Mouse (Mus musculus) heart, embryonic 13.5 days (tissue): ENCODE results near the gene Ndst2. TPM values are rescaled to one million over a fixed set of nuclear protein-coding genes. Genes with fewer than 3 reads are reported as not detected.
A peak's percentile ranks its signal among the peaks of the same experiment; 100 is the strongest.

ENCODE experiments used
- ATAC-seq: fragments of 200-750 bp; cut with Nextera tagmentation; 2 replicates; pipeline ENCODE4 v1.8.0; 2017; ENCODE audit warnings: moderate TSS enrichment; ENCODE audit not compliant: insufficient number of reproducible peaks, low FRiP score, low TSS enrichment; ENCODE audit errors: extremely low read depth
- H3K27ac ChIP-seq: fragments of 300-500 bp; sonication (generic); replicated peaks from 2 replicates; pipeline ENCODE4 v1.5.1; 2015; ENCODE audit warnings: moderate library complexity, mild to moderate bottlenecking, inconsistent platforms
- H3K27me3 ChIP-seq: fragments of 300-500 bp; sonication (generic); replicated peaks from 2 replicates; pipeline ENCODE4 v1.6.1; 2015; ENCODE audit warnings: mild to moderate bottlenecking, inconsistent platforms
- H3K36me3 ChIP-seq: fragments of 300-500 bp; sonication (generic); 2 replicates; pipeline ENCODE4 v1.6.1; 2015; ENCODE audit warnings: mild to moderate bottlenecking, inconsistent platforms
- H3K4me1 ChIP-seq: fragments of 300-500 bp; sonication (generic); 2 replicates; pipeline ENCODE4 v1.6.1; 2015; ENCODE audit warnings: inconsistent platforms
- H3K4me2 ChIP-seq: fragments of 300-500 bp; sonication (generic); 2 replicates; pipeline ENCODE4 v1.6.1; 2015; ENCODE audit warnings: inconsistent platforms, mild to moderate bottlenecking, moderate library complexity
- H3K4me3 ChIP-seq: fragments of 300-500 bp; sonication (generic); 2 replicates; pipeline ENCODE4 v1.5.1; 2015; ENCODE audit warnings: moderate library complexity, mild to moderate bottlenecking, inconsistent platforms
- H3K9ac ChIP-seq: fragments of 300-500 bp; sonication (generic); 2 replicates; pipeline ENCODE4 v1.6.1; 2015; ENCODE audit warnings: inconsistent platforms, mild to moderate bottlenecking, moderate library complexity
- H3K9me3 ChIP-seq: fragments of 300-500 bp; sonication (generic); 2 replicates; pipeline ENCODE4 v1.6.1; 2016; ENCODE audit warnings: inconsistent platforms
- WGBS: fragments of 180-500 bp; shearing (Covaris S2); methylation state at CpG from one replicate; pipeline ENCODE4 v1.1.7; 2015; ENCODE audit warnings: mixed read lengths; 5-methylcytosine and 5-hydroxymethylcytosine counted together
- polyA plus RNA-seq: library from polyadenylated mRNA; unstranded; fragments of >200 nt; fragmentation: Nextera tagmentation; extraction: Ambion mirVana; gene quantifications from 2 replicates; pipeline ENCODE4 v1.2.1, GENCODE M21; 2015

The Ndst2 gene
- 13.8 and 14.9 TPM in 2 replicates for polyA plus RNA-seq

DNA sequence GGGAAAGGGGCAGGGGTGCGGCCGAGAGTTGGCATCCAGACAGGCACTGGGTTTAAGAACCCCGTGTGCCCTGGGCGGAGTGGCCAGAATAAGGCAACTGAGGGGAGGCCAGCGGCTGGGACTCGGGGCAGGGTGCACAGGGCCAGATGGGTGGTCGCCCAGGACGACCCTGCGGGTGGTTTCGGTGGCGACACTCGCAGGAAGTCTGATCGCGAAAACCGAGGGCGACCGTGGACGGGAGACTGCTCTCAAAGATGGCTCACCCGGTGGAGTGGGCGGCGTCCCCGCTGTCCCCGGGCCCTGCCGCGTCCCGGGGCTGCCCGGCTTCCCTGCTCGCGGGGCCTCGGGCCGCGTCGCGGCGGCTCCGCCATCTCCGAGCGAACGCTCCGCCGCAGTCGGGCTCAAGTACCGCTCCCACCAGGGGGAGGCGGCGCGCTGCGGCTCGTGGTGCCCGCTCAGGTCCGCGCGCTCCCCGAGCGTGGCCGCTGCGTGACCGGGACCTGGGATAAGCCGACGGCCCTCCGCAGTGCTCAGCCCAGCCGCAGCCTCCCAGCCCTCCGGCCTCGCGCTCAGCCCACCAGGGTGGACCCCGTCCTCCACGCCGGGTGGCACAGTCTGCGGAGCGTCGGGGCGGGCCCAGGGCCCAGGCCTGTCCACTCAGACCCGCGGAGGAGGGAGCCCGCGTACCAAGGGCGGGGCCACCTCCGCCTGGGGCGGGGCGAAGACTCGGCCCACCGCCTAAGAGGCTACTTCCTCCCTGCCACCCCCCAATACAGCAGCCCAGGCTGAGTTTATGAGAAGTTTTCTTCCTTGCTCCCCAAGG is at the start of gene Ndst2:
TSS of gene Ndst2 (minus strand) at position 611 of the 823 bp plus-strand sequence.
- Histone ChIP-seq H3K9ac (peak within 1 kb of the TSS; percentile 98), H3K4me2 (peak within 1 kb of the TSS; percentile 88), H3K27me3 (no peaks in the 10 kb centered on the region), H3K27ac (peak within 1 kb of the TSS; percentile 93), H3K36me3 (peaks cover 74% of the 10 kb centered on the region), H3K4me3 (peak within 1 kb of the TSS; percentile 78), H3K9me3 (no peaks in the 10 kb centered on the region), H3K4me1 (peaks cover 56% of the 10 kb centered on the region)
- peak; percentile 97 for ATAC-seq
- under 1% methylated on average over 81 of the region's 81 CpGs for WGBS

DNA sequence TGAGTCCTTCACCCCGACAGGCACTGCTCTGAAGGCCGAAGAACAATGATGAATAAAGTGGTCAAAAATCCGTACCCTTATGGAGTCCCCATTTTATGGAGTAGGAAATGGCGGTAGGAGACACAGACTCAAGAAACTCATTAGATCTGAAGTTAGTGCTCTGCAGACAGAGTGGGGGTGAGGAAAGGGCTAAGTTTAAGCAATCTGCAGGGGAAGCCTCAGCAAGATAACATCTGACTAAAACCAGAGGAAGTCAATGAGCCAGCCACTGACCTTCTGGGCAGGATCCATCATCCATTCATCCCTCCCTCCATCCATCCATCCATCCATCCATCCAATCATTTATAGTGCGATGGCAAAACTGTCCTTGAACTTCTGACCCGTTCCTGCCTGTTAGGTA is 49.2 kb upstream of the Ndst2 start:
- Histone ChIP-seq H3K27ac (no peak overlapping the region), H3K36me3 (peaks cover 95% of the 10 kb centered on the region), H3K9me3 (no peaks in the 10 kb centered on the region), H3K27me3 (no peaks in the 10 kb centered on the region), H3K9ac (no peak overlapping the region), H3K4me1 (peaks cover 64% of the 10 kb centered on the region), H3K4me2 (no peak overlapping the region), H3K4me3 (no peak overlapping the region)
- ATAC-seq: no peak
- 90% methylated on average over 6 of the region's 6 CpGs for WGBS

DNA sequence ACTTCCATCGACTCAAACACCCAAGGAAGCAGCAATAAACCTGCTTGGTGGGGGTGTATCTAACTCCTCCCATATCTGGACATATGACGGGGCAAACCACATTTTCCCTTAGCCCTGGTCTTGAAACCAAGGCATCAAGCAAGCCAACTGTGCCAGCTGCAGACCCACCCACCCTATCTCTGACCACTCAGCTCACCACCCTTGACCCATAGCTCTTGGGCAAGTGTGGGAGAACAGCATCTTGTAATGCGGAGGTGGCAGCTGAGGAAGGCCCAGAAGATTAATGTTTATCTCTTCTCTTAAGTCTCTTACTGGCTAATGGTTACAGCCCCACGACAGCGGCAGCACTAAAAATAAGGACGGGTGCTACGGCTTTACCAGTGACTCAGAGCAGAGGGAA is 48.5 kb upstream of the Ndst2 start:
- H3K4me3 ChIP-seq: no peak overlapping the region
- peaks cover 95% of the 10 kb centered on the region for H3K36me3 ChIP-seq
- H3K27me3 ChIP-seq: no peaks in the 10 kb centered on the region
- no peaks in the 10 kb centered on the region for H3K9me3 ChIP-seq
- 62% methylated on average over 7 of the region's 7 CpGs for WGBS
- no peak overlapping the region for H3K4me2 ChIP-seq
- peaks cover 58% of the 10 kb centered on the region for H3K4me1 ChIP-seq
- H3K27ac ChIP-seq: 0 out of 2 replicates have a peak overlapping the region, but pooled peaks have one; percentile 15
- no peak overlapping the region for H3K9ac ChIP-seq
- no peak for ATAC-seq

DNA sequence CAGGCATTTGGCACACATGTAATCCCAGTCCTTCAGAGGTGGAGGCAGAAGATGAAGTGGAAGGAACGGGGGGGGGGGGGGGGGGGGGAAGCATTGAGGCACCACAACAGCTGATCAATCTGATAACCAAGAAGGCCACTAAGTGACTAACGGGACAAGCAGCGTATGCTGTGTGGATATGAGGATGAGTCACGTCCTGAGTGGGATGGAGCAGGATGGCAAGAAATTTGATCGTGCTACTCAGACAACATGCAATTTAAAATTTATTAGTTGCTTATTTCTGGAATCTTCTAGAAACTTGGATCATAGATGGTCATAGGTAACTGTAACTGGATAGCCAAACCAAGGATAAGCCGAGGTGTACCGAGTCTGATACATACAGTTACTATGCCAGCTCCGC is 45.9 kb upstream of the Ndst2 start:
- 77% methylated on average over 8 of the region's 8 CpGs for WGBS

DNA sequence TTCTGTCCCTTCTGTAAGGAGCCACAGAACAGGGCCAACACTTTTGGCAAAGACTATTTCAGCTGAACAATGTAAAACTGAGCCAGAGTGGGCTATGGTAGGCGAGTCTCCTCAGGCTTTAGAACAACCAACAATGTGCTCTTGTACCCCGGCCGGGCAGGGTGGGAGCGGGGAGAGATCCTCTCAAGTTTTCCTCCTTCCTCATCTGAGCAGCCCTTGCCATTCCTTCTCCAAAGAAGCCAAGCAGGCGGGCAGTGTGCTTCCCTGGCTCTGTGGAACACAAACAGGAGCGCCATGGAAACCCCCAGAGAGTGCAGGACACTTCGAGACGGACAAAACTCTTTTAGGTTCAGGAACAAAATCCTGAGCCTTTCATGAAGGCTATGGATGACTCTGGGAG is 44.1 kb upstream of the Ndst2 start:
- 85% methylated on average over 8 of the region's 8 CpGs for WGBS
- Histone ChIP-seq H3K36me3 (peaks cover 72% of the 10 kb centered on the region), H3K4me1 (peaks cover 44% of the 10 kb centered on the region)

More for the DNA sequence above, 45.9 kb upstream of the Ndst2 start:
- Histone ChIP-seq H3K36me3 (peaks cover 89% of the 10 kb centered on the region), H3K4me1 (peaks cover 45% of the 10 kb centered on the region), H3K4me3 (no peak overlapping the region), H3K9me3 (no peaks in the 10 kb centered on the region), H3K27ac (no peak overlapping the region), H3K27me3 (no peaks in the 10 kb centered on the region), H3K4me2 (no peak overlapping the region), H3K9ac (no peak overlapping the region)
- no peak for ATAC-seq

DNA sequence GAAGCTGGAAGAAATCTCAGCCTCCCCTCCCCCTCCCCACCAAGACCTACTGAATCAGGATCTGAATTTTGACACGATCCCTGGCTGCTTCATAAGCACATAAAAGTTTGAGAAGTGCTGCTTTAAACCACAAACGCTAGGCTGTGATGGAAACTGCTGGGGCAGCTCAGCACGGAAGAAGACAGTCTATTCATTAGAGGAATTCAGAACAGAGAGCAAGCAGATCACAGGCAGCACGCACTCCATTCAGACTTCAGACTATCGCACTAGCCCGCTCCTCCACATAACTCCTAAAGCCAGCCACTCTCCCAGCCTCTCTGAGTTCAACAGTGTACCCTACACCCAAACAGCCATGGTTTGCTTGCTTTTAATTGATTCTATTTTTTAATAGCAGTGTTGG is 41.3 kb upstream of the Ndst2 start:
- no peak overlapping the region for H3K4me3 ChIP-seq
- H3K27me3 ChIP-seq: no peaks in the 10 kb centered on the region
- 42% methylated on average over 6 of the region's 6 CpGs for WGBS
- H3K27ac ChIP-seq: peak overlapping the region; percentile 46
- peak overlapping the region; percentile 33 for H3K9ac ChIP-seq
- ATAC-seq: no peak
- peaks cover 61% of the 10 kb centered on the region for H3K36me3 ChIP-seq
- H3K4me2 ChIP-seq: no peak overlapping the region
- peaks cover 48% of the 10 kb centered on the region for H3K4me1 ChIP-seq
- H3K9me3 ChIP-seq: no peaks in the 10 kb centered on the region

More for the DNA sequence above, 44.1 kb upstream of the Ndst2 start:
- no peak for ATAC-seq
- Histone ChIP-seq H3K4me2 (no peak overlapping the region), H3K27ac (no peak overlapping the region), H3K9me3 (no peaks in the 10 kb centered on the region), H3K4me3 (no peak overlapping the region), H3K9ac (no peak overlapping the region), H3K27me3 (no peaks in the 10 kb centered on the region)

DNA sequence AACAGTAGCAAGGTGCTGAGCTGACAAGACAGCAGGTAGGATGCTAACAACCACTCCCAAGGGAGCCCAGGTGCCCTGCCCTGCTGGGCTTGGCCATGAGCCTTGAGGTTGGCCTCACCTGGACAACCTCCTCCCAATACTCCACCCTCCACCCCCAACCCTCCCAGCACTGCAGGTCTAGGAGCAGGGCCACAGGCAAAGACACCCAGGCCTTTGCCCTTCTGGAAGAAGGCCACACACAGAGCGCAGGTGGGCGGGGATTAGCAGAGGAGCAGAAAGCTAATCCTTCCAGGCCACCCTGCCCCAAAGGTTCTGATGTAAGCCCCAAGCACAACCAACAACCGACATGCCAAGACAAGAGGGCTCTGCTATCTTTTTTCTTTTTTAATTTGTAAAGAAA is 39.0 kb upstream of the Ndst2 start:
- WGBS: 66% methylated on average over 3 of the region's 3 CpGs
- ATAC-seq: no peak
- peak overlapping the region; percentile 51 for H3K27ac ChIP-seq

DNA sequence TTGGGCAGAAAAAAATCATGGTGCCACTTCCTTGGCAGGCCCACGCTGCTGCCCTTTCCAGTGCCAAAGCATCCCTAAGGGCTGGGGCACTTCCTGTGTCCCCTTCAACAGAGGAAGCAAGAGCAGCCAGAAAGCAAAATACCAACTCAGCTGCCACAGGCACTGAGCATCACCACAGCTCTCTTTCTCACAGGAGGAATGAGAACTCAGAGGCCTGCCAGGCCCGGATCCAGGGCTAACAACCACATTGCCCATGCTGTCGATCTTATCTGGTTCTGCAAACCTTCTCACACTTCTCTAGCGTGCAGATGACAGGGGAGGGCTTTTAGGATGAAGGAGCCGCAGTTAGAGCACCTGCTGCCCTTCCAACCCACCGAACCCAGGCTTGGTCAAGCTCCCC is 38.4 kb upstream of the Ndst2 start:
- Histone ChIP-seq H3K4me2 (no peak overlapping the region), H3K36me3 (peaks cover 61% of the 10 kb centered on the region), H3K4me3 (no peak overlapping the region), H3K4me1 (peaks cover 64% of the 10 kb centered on the region), H3K9me3 (no peaks in the 10 kb centered on the region), H3K27ac (peak overlapping the region; percentile 51), H3K27me3 (no peaks in the 10 kb centered on the region), H3K9ac (peak overlapping the region; percentile 34)
- no peak for ATAC-seq
- 31% methylated on average over 6 of the region's 6 CpGs for WGBS

More for the DNA sequence above, 39.0 kb upstream of the Ndst2 start:
- no peak overlapping the region for H3K4me2 ChIP-seq
- H3K9ac ChIP-seq: peak overlapping the region; percentile 34; the same call in 1 of the 2 replicates
- H3K4me1 ChIP-seq: peaks cover 58% of the 10 kb centered on the region
- H3K9me3 ChIP-seq: no peaks in the 10 kb centered on the region
- peaks cover 61% of the 10 kb centered on the region for H3K36me3 ChIP-seq
- no peaks in the 10 kb centered on the region for H3K27me3 ChIP-seq
- H3K4me3 ChIP-seq: no peak overlapping the region

DNA sequence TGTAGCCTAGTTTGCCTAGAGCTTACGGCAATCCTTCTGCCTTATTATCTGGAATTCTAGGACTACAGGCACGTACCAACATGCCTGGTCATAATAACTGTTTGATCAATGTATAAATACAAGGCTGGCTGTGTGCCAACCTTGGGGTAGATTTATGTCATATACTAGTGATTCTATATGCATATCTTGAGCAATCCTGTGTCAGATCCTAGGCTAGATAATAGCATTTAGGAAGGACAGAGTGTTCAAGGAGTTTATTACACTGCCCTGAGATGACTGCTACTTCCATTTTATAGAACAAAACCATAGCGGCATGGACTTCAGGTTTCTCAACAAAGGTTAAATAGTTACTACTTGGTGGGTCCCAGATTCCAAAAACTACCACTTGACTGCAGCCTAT is 37.6 kb upstream of the Ndst2 start:
- H3K9me3 ChIP-seq: no peaks in the 10 kb centered on the region
- H3K27ac ChIP-seq: no peak overlapping the region
- WGBS: 89% methylated on average over 3 of the region's 3 CpGs
- H3K4me3 ChIP-seq: no peak overlapping the region
- ATAC-seq: no peak
- no peaks in the 10 kb centered on the region for H3K27me3 ChIP-seq
- peaks cover 73% of the 10 kb centered on the region for H3K4me1 ChIP-seq
- peaks cover 59% of the 10 kb centered on the region for H3K36me3 ChIP-seq
- no peak overlapping the region for H3K4me2 ChIP-seq
- H3K9ac ChIP-seq: no peak overlapping the region

DNA sequence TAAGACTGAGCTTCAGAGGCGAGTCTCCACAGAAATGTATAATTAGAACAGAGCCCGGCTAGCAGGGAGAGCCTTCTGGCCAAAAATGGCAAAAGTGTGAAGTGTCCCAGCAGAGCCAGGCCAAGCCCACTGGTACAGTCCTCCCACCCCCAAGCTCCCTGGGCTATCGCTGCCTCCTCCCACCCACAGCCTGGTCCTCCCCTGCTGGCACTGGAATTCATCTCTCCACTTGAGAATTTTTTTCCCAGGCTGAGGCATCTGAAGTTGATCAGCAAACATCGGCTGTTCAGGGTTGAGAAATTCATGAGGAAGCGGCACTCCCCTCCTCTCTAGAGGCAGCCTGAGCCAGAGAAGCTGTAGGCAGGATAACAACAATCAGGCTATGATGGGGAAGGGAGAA is 34.2 kb upstream of the Ndst2 start:
- peaks cover 68% of the 10 kb centered on the region for H3K4me1 ChIP-seq
- peak overlapping the region; percentile 62 for H3K9ac ChIP-seq
- 36% methylated on average over 5 of the region's 5 CpGs for whole genome bisulfite sequencing
- H3K36me3 ChIP-seq: peaks cover 70% of the 10 kb centered on the region
- H3K9me3 ChIP-seq: no peaks in the 10 kb centered on the region
- ATAC-seq: peak; percentile 55; the same call in 1 of the 2 replicates
- no peak overlapping the region for H3K4me3 ChIP-seq
- H3K27me3 ChIP-seq: no peaks in the 10 kb centered on the region
- peak overlapping the region; percentile 95 for H3K27ac ChIP-seq
- H3K4me2 ChIP-seq: peak overlapping the region; percentile 33

DNA sequence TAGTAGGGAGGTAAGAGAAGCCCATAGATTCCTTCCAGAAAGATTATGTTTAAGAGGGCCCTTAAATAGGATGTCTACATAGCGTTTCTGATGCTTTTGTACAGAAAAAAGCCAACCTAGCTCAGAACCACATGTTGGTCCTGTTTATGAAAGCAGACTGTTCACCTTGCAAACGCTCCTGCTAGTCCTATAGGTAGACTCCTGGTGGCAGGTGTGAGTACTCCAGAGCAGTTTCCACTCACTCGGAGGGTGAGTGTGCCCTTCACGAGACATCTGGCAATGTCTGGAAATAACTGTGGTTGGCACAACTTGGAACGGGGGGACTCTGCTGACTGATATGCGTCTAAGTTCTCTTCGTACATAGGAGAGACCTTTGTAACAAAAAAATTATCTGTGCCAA is 33.6 kb upstream of the Ndst2 start:
- WGBS: 73% methylated on average over 7 of the region's 7 CpGs
- H3K4me3 ChIP-seq: no peak overlapping the region
- H3K9me3 ChIP-seq: no peaks in the 10 kb centered on the region
- H3K4me1 ChIP-seq: peaks cover 62% of the 10 kb centered on the region
- peak overlapping the region; percentile 69 for H3K9ac ChIP-seq
- peak overlapping the region; percentile 33; the same call in 1 of the 2 replicates for H3K4me2 ChIP-seq
- no peaks in the 10 kb centered on the region for H3K27me3 ChIP-seq
- ATAC-seq: no peak
- peak overlapping the region; percentile 95 for H3K27ac ChIP-seq
- peaks cover 77% of the 10 kb centered on the region for H3K36me3 ChIP-seq
